In genomic region chr4:129556532-129557223, GRCm38 (mm10) we compare ENCODE assay signal across 8 mouse cellular contexts. TPM values are rescaled to one million over a fixed set of nuclear protein-coding genes. Genes with fewer than 3 reads are reported as not detected.
DNase-seq lines count a peak whose midpoint lies in the region; ATAC-seq and TF ChIP-seq lines count a peak whose summit lies in the region.

No protein-coding gene starts in this region.

- WGBS in heart, embryonic 10.5 days, result 7% methylated on average over 33 of the region's 33 CpGs
- 9% methylated on average over 33 of the region's 33 CpGs for WGBS in kidney, embryonic 15.5 days
- 7% methylated on average over 33 of the region's 33 CpGs for WGBS in limb, embryonic 15.5 days
- WGBS in midbrain, postnatal 0 days, result 6% methylated on average over 32 of the region's 33 CpGs

- DNase-seq in A20 (ENCODE audit: low read depth, low spot score), result peak; percentile 88
- DNase-seq in brain, embryonic 14.5 days (ENCODE audit: low read depth), result peak; percentile 95
- DNase-seq in heart, embryonic 10.5 days (ENCODE audit: low spot score), result peak; percentile 96
- peak; percentile 92 for DNase-seq in midbrain, postnatal 0 days (ENCODE audit: low spot score)
- peak; percentile 92 to 95 for DNase-seq in spleen, postnatal 10 days (ENCODE audit: low spot score in 2 of 2)

- H3K9ac ChIP-seq in kidney, embryonic 15.5 days, result peak overlapping the region; percentile 57
- peak overlapping the region; percentile 29; the same call in 1 of the 2 replicates for H3K9ac ChIP-seq in limb, embryonic 15.5 days
- peak overlapping the region; percentile 61 for H3K9ac ChIP-seq in midbrain, postnatal 0 days (replicated peaks; ENCODE audit: low read length, poor library complexity, severe bottlenecking)

- H3K4me3 ChIP-seq in heart, embryonic 10.5 days, result peak overlapping the region; percentile 61
- H3K4me3 ChIP-seq in kidney, embryonic 15.5 days (replicated peaks), result peak overlapping the region; percentile 59
- H3K4me3 ChIP-seq in limb, embryonic 15.5 days, result peak overlapping the region; percentile 54
- H3K4me3 ChIP-seq in midbrain, postnatal 0 days (ENCODE audit: low read depth, low read length), result peak overlapping the region; percentile 45

- peak; percentile 84 for ATAC-seq in erythroblast, adult 5-6 weeks (replicated peaks; ENCODE audit: low FRiP score, poor library complexity, severe bottlenecking)
- ATAC-seq in kidney, embryonic 15.5 days (replicated peaks; ENCODE audit: low FRiP score), result peak; percentile 75
- peak; percentile 78 for ATAC-seq in limb, embryonic 15.5 days (ENCODE audit: insufficient number of reproducible peaks, low FRiP score, low TSS enrichment, low read depth)
- ATAC-seq in midbrain, postnatal 0 days (ENCODE audit: low FRiP score), result peak; percentile 82

- H3K36me3 ChIP-seq in heart, embryonic 10.5 days, result no peaks in the 10 kb centered on the region
- H3K36me3 ChIP-seq in kidney, embryonic 15.5 days, result no peaks in the 10 kb centered on the region
- no peaks in the 10 kb centered on the region for H3K36me3 ChIP-seq in limb, embryonic 15.5 days
- H3K36me3 ChIP-seq in midbrain, postnatal 0 days (ENCODE audit: insufficient read depth, low read length), result no peaks in the 10 kb centered on the region

- TF ChIP-seq POLR2A in brain, embryonic 14.5 days (IDR thresholded peaks at IDR 0.05; ENCODE audit: borderline replicate concordance, extremely low read depth, insufficient read depth, insufficient read length, poor library complexity, severe bottlenecking), result peak; percentile 26; the same call in 1 of the 2 replicates

- H3K4me1 ChIP-seq in heart, embryonic 10.5 days, result peaks cover 24% of the 10 kb centered on the region
- H3K4me1 ChIP-seq in kidney, embryonic 15.5 days, result peaks cover 30% of the 10 kb centered on the region
- peaks cover 11% of the 10 kb centered on the region for H3K4me1 ChIP-seq in limb, embryonic 15.5 days
- H3K4me1 ChIP-seq in midbrain, postnatal 0 days (ENCODE audit: insufficient read depth, low read length), result peaks cover 5% of the 10 kb centered on the region; the same call in 1 of the 2 replicates

- H3K4me2 ChIP-seq in kidney, embryonic 15.5 days, result peak overlapping the region; percentile 73
- H3K4me2 ChIP-seq in limb, embryonic 15.5 days, result peak overlapping the region; percentile 74
- H3K4me2 ChIP-seq in midbrain, postnatal 0 days (ENCODE audit: low read depth, low read length, poor library complexity, severe bottlenecking), result peak overlapping the region; percentile 88

- no peaks in the 10 kb centered on the region for H3K9me3 ChIP-seq in heart, embryonic 10.5 days
- H3K9me3 ChIP-seq in kidney, embryonic 15.5 days (replicated peaks), result no peaks in the 10 kb centered on the region
- H3K9me3 ChIP-seq in limb, embryonic 15.5 days, result no peaks in the 10 kb centered on the region
- H3K9me3 ChIP-seq in midbrain, postnatal 0 days (ENCODE audit: low read length), result no peaks in the 10 kb centered on the region

- peak overlapping the region; percentile 78 for H3K27ac ChIP-seq in heart, embryonic 10.5 days
- peak overlapping the region; percentile 86 for H3K27ac ChIP-seq in kidney, embryonic 15.5 days
- H3K27ac ChIP-seq in limb, embryonic 15.5 days, result peak overlapping the region; percentile 71
- H3K27ac ChIP-seq in midbrain, postnatal 0 days (ENCODE audit: low read depth, low read length), result peak overlapping the region; percentile 82

- TF ChIP-seq CTCF in brain, embryonic 14.5 days (IDR thresholded peaks at IDR 0.05; ENCODE audit: borderline replicate concordance, extremely low read depth, insufficient read depth, insufficient read length), result no peak
- TF ChIP-seq CTCF in midbrain, postnatal 0 days (IDR thresholded peaks at IDR 0.05), result no peak

- peaks cover 30% of the 10 kb centered on the region; the same call in 1 of the 2 replicates for H3K27me3 ChIP-seq in heart, embryonic 10.5 days (ENCODE audit: insufficient read depth, poor library complexity, severe bottlenecking)
- H3K27me3 ChIP-seq in kidney, embryonic 15.5 days, result no peaks in the 10 kb centered on the region
- H3K27me3 ChIP-seq in limb, embryonic 15.5 days, result no peaks in the 10 kb centered on the region
- no peaks in the 10 kb centered on the region for H3K27me3 ChIP-seq in midbrain, postnatal 0 days (ENCODE audit: insufficient read depth, low read length)

RNA-seq across cellular contexts. Expression of gene Hdac1, which starts 14.2 kb away (rescaled TPM):
- polyA plus RNA-seq in brain, embryonic 14.5 days (2012; rRNA removed), result 110 and 142 TPM in 2 replicates
- total RNA-seq in erythroblast, adult 5-6 weeks (2015; ENCODE audit: low replicate concordance), result 41.1 and 45.8 TPM in 2 replicates
- total RNA-seq in erythroblast, adult 5-6 weeks (2017; ENCODE audit: low replicate concordance), result 27.0 and 42.9 TPM in 2 replicates
- 201 and 237 TPM in 2 replicates for polyA plus RNA-seq in heart, embryonic 10.5 days (2016; fragmentation: Nextera tagmentation; extraction: Ambion mirVana)
- polyA plus RNA-seq in kidney, embryonic 15.5 days (2015; fragmentation: Nextera tagmentation; extraction: Ambion mirVana), result 264 and 274 TPM in 2 replicates
- polyA plus RNA-seq in limb, embryonic 15.5 days (2015; fragmentation: Nextera tagmentation; extraction: Ambion mirVana), result 196 and 204 TPM in 2 replicates
- 28.3 and 31.2 TPM in 2 replicates for total RNA-seq in midbrain, postnatal 0 days (2014; rRNA removed)
- 48.4 and 48.9 TPM in 2 replicates for polyA plus RNA-seq in midbrain, postnatal 0 days (2015; fragmentation: Nextera tagmentation; extraction: Ambion mirVana)

RNA-seq across cellular contexts. Expression of gene Lck, which starts 16.8 kb away (rescaled TPM):
- 9.0 and 9.9 TPM in 2 replicates for polyA plus RNA-seq in brain, embryonic 14.5 days (2012; rRNA removed)
- 2.9 TPM in 1 of 2 replicates, not detected in the other for total RNA-seq in erythroblast, adult 5-6 weeks (2015; ENCODE audit: low replicate concordance)
- 4.3 and 6.1 TPM in 2 replicates for total RNA-seq in erythroblast, adult 5-6 weeks (2017; ENCODE audit: low replicate concordance)
- polyA plus RNA-seq in heart, embryonic 10.5 days (2016; fragmentation: Nextera tagmentation; extraction: Ambion mirVana), result 3.0 and 6.3 TPM in 2 replicates
- 11.3 and 11.4 TPM in 2 replicates for polyA plus RNA-seq in kidney, embryonic 15.5 days (2015; fragmentation: Nextera tagmentation; extraction: Ambion mirVana)
- 5.8 and 6.3 TPM in 2 replicates for polyA plus RNA-seq in limb, embryonic 15.5 days (2015; fragmentation: Nextera tagmentation; extraction: Ambion mirVana)
- 17.5 and 20.4 TPM in 2 replicates for total RNA-seq in midbrain, postnatal 0 days (2014; rRNA removed)
- 17.5 and 20.7 TPM in 2 replicates for polyA plus RNA-seq in midbrain, postnatal 0 days (2015; fragmentation: Nextera tagmentation; extraction: Ambion mirVana)

RNA-seq across cellular contexts. Expression of gene Fam167b, which starts 21.7 kb away (rescaled TPM):
- 0.63 and 0.82 TPM in 2 replicates for polyA plus RNA-seq in brain, embryonic 14.5 days (2012; rRNA removed)
- total RNA-seq in erythroblast, adult 5-6 weeks (2015; ENCODE audit: low replicate concordance), result not detected in 2 replicates
- total RNA-seq in erythroblast, adult 5-6 weeks (2017; ENCODE audit: low replicate concordance), result not detected in 2 replicates
- polyA plus RNA-seq in heart, embryonic 10.5 days (2016; fragmentation: Nextera tagmentation; extraction: Ambion mirVana), result 1.6 and 3.6 TPM in 2 replicates
- polyA plus RNA-seq in kidney, embryonic 15.5 days (2015; fragmentation: Nextera tagmentation; extraction: Ambion mirVana), result 27.8 and 29.1 TPM in 2 replicates
- polyA plus RNA-seq in limb, embryonic 15.5 days (2015; fragmentation: Nextera tagmentation; extraction: Ambion mirVana), result 6.9 and 7.0 TPM in 2 replicates
- total RNA-seq in midbrain, postnatal 0 days (2014; rRNA removed), result not detected in 2 replicates
- polyA plus RNA-seq in midbrain, postnatal 0 days (2015; fragmentation: Nextera tagmentation; extraction: Ambion mirVana), result not detected in 2 replicates

RNA-seq across cellular contexts. Expression of gene Marcksl1, which starts 43.3 kb away (rescaled TPM):
- 1,642 and 1,750 TPM in 2 replicates for polyA plus RNA-seq in brain, embryonic 14.5 days (2012; rRNA removed)
- total RNA-seq in erythroblast, adult 5-6 weeks (2015; ENCODE audit: low replicate concordance), result 12.5 and 23.4 TPM in 2 replicates
- total RNA-seq in erythroblast, adult 5-6 weeks (2017; ENCODE audit: low replicate concordance), result 7.4 and 13.1 TPM in 2 replicates
- polyA plus RNA-seq in heart, embryonic 10.5 days (2016; fragmentation: Nextera tagmentation; extraction: Ambion mirVana), result 535 and 802 TPM in 2 replicates
- polyA plus RNA-seq in kidney, embryonic 15.5 days (2015; fragmentation: Nextera tagmentation; extraction: Ambion mirVana), result 881 and 886 TPM in 2 replicates
- 445 and 538 TPM in 2 replicates for polyA plus RNA-seq in limb, embryonic 15.5 days (2015; fragmentation: Nextera tagmentation; extraction: Ambion mirVana)
- total RNA-seq in midbrain, postnatal 0 days (2014; rRNA removed), result 1,529 and 1,586 TPM in 2 replicates
- polyA plus RNA-seq in midbrain, postnatal 0 days (2015; fragmentation: Nextera tagmentation; extraction: Ambion mirVana), result 1,678 and 1,776 TPM in 2 replicates

RNA-seq across cellular contexts. Expression of gene Eif3i, which starts 43.8 kb away (rescaled TPM):
- polyA plus RNA-seq in brain, embryonic 14.5 days (2012; rRNA removed), result 297 and 390 TPM in 2 replicates
- 92.8 and 113 TPM in 2 replicates for total RNA-seq in erythroblast, adult 5-6 weeks (2015; ENCODE audit: low replicate concordance)
- 50.9 and 56.7 TPM in 2 replicates for total RNA-seq in erythroblast, adult 5-6 weeks (2017; ENCODE audit: low replicate concordance)
- polyA plus RNA-seq in heart, embryonic 10.5 days (2016; fragmentation: Nextera tagmentation; extraction: Ambion mirVana), result 212 and 236 TPM in 2 replicates
- polyA plus RNA-seq in kidney, embryonic 15.5 days (2015; fragmentation: Nextera tagmentation; extraction: Ambion mirVana), result 287 and 288 TPM in 2 replicates
- polyA plus RNA-seq in limb, embryonic 15.5 days (2015; fragmentation: Nextera tagmentation; extraction: Ambion mirVana), result 275 and 278 TPM in 2 replicates
- total RNA-seq in midbrain, postnatal 0 days (2014; rRNA removed), result 282 and 300 TPM in 2 replicates
- polyA plus RNA-seq in midbrain, postnatal 0 days (2015; fragmentation: Nextera tagmentation; extraction: Ambion mirVana), result 213 and 222 TPM in 2 replicates

Comparison
In these comparisons a context has a peak if more than half of its experiments do, and no peak if none do; other contexts are left out.
1. Peak in every context shown above with its lines: DNase-seq, ATAC-seq, H3K4me3 ChIP-seq and H3K27ac ChIP-seq.